ENCODE assay signal across 8 mouse cellular contexts in genomic region chr1:38987080-38987864, GRCm38 (mm10). TPM values are rescaled to one million over a fixed set of nuclear protein-coding genes. Genes with fewer than 3 reads are reported as not detected.
DNase-seq lines count a peak whose midpoint lies in the region; ATAC-seq lines count a peak whose summit lies in the region.

No protein-coding gene starts in this region.

- WGBS in hindbrain, embryonic 14.5 days = 7% methylated on average over 38 of the region's 38 CpGs

- peak overlapping the region; percentile 92 for H3K4me3 ChIP-seq in hindbrain, embryonic 14.5 days (replicated peaks; ENCODE audit: low read length)

- peak; percentile 98 for DNase-seq in R1 (ENCODE audit: low read depth, low spot score)
- peak; percentile 97 to 98 for DNase-seq in cerebellum, postnatal 25 days
- DNase-seq in frontal cortex, postnatal 25 days (ENCODE audit: low spot score in 2 of 2) = peak; percentile 78 to 90
- peak; percentile 96 for DNase-seq in hindbrain, embryonic 14.5 days (ENCODE audit: low spot score)
- DNase-seq in layer of hippocampus, postnatal 36 days = peak; percentile 95 to 96
- DNase-seq in lung, postnatal 36 days = peak; percentile 99
- DNase-seq in retina, postnatal 1 day = peak; percentile 97
- peak; percentile 97 to 99 for DNase-seq in urinary bladder, adult 18-20 months (ENCODE audit: low spot score in 2 of 2)

- H3K36me3 ChIP-seq in hindbrain, embryonic 14.5 days (replicated peaks; ENCODE audit: control insufficient read depth, insufficient read depth) = peaks cover 12% of the 10 kb centered on the region

- H3K9ac ChIP-seq in hindbrain, embryonic 14.5 days = peak overlapping the region; percentile 90

- H3K4me2 ChIP-seq in hindbrain, embryonic 14.5 days (replicated peaks) = peak overlapping the region; percentile 91

- H3K4me1 ChIP-seq in hindbrain, embryonic 14.5 days (replicated peaks; ENCODE audit: control insufficient read depth, insufficient read depth, low read length) = peaks cover 11% of the 10 kb centered on the region

- peak overlapping the region; percentile 83 for H3K27ac ChIP-seq in hindbrain, embryonic 14.5 days

- no peaks in the 10 kb centered on the region for H3K9me3 ChIP-seq in hindbrain, embryonic 14.5 days (ENCODE audit: control insufficient read depth, low read length)

- no peaks in the 10 kb centered on the region for H3K27me3 ChIP-seq in hindbrain, embryonic 14.5 days (ENCODE audit: control insufficient read depth, insufficient read depth, low read length)

- ATAC-seq in hindbrain, embryonic 14.5 days (ENCODE audit: low FRiP score) = peak; percentile 98

RNA-seq across cellular contexts. Expression of gene Pdcl3, which starts 1.9 kb away (rescaled TPM):
- 131 and 141 TPM in 2 replicates for polyA plus RNA-seq in hindbrain, embryonic 14.5 days (2014; fragmentation: Nextera tagmentation; extraction: Ambion mirVana)
- 10 to 100 TPM; 32.5 to 35.9 TPM for total RNA-seq in layer of hippocampus, postnatal 36 days (2021)

RNA-seq across cellular contexts. Expression of gene Nms, which starts 48.3 kb away (rescaled TPM):
- polyA plus RNA-seq in hindbrain, embryonic 14.5 days (2014; fragmentation: Nextera tagmentation; extraction: Ambion mirVana) = 1.7 and 3.2 TPM in 2 replicates
- total RNA-seq in layer of hippocampus, postnatal 36 days (2021) = not detected

Comparison
In these comparisons a context has a peak if more than half of its experiments do, and no peak if none do; other contexts are left out.
1. Peak in every context shown above with its lines: DNase-seq, ATAC-seq, H3K4me3 ChIP-seq and H3K27ac ChIP-seq.